Mouse (Mus musculus): Measurements from ENCODE around the gene H2al2a.
"Not testable (repeated sequence)": the region's sequence is repeated elsewhere in the genome, so short reads cannot be mapped to it uniquely, and the experiment has no call there.

H2al2a gene

GRCm38 (mm10) chr2:18027448-18028139, 30.8 kb upstream of the H2al2a start:
- DNase-seq = peak; percentile 96 to 97

- peak; percentile 68 to 77 for DNase-seq
These were observed 29.6 kb upstream of the H2al2a start for GRCm38 (mm10) chr2:18026116-18026947.

GRCm38 (mm10) chr2:18025781-18026115, 29.0 kb upstream of the H2al2a start:
- no peak for DNase-seq

GRCm38 (mm10) chr2:18025116-18025515, 28.4 kb upstream of the H2al2a start:
- no peak for DNase-seq

GRCm38 (mm10) chr2:18022886-18023285, 26.1 kb upstream of the H2al2a start:
- no peak for DNase-seq

GRCm38 (mm10) chr2:18019122-18019521, 22.4 kb upstream of the H2al2a start:
- no peak for DNase-seq

- no peak for DNase-seq
These were observed 20.6 kb upstream of the H2al2a start for GRCm38 (mm10) chr2:18017321-18017720.

- DNase-seq = no peak
These were observed 19.9 kb upstream of the H2al2a start for GRCm38 (mm10) chr2:18016639-18017038.

GRCm38 (mm10) chr2:18015581-18015980, 18.8 kb upstream of the H2al2a start:
- DNase-seq = no peak

- no peak for DNase-seq
These were observed 16.1 kb upstream of the H2al2a start for GRCm38 (mm10) chr2:18012866-18013265.

GRCm38 (mm10) chr2:18011226-18011625, 14.5 kb upstream of the H2al2a start:
- no peak for DNase-seq

GRCm38 (mm10) chr2:18005137-18005536, 8.4 kb upstream of the H2al2a start:
- no peak for DNase-seq

- DNase-seq = no peak
These were observed 7.5 kb upstream of the H2al2a start for GRCm38 (mm10) chr2:18004286-18004685.

- DNase-seq = no peak
These were observed 5.5 kb upstream of the H2al2a start for GRCm38 (mm10) chr2:18002306-18002705.

- DNase-seq = no peak
These were observed 7.2 kb downstream of the H2al2a start for GRCm38 (mm10) chr2:17989562-17989961.

- no peak for DNase-seq
These were observed 7.6 kb downstream of the H2al2a start for GRCm38 (mm10) chr2:17989115-17989514.

- DNase-seq = no peak
These were observed 10.1 kb downstream of the H2al2a start for GRCm38 (mm10) chr2:17986694-17987093.

GRCm38 (mm10) chr2:17984774-17985173, 12.0 kb downstream of the H2al2a start:
- DNase-seq = no peak

- no peak for DNase-seq
These were observed 14.0 kb downstream of the H2al2a start for GRCm38 (mm10) chr2:17982747-17983146.

- no peak for DNase-seq
These were observed 18.1 kb downstream of the H2al2a start for GRCm38 (mm10) chr2:17978706-17979105.

- not testable (repeated sequence) for DNase-seq
These were observed 18.5 kb downstream of the H2al2a start for GRCm38 (mm10) chr2:17978251-17978650.

GRCm38 (mm10) chr2:17977645-17978044, 19.1 kb downstream of the H2al2a start:
- DNase-seq = not testable (repeated sequence)

GRCm38 (mm10) chr2:17975601-17976327, 21.0 kb downstream of the H2al2a start:
- no peak for DNase-seq

Data from cerebellum, postnatal 10 days (tissue).